Mouse (Mus musculus) embryonic fibroblast, embryonic 13.5 days (primary cell): ENCODE data around the gene Fcrl6.

Experiments used
- CTCF ChIP-seq: IDR thresholded peaks from 2 replicates; pipeline ENCODE4 v1.5.1; 2011; ENCODE audit warnings: mild to moderate bottlenecking, control low read depth, low read length, moderate library complexity, borderline replicate concordance; ENCODE audit not compliant: insufficient read depth
- POLR2A ChIP-seq: IDR thresholded peaks from 2 replicates; pipeline ENCODE4 v1.6.1; 2011; ENCODE audit warnings: low read depth, mild to moderate bottlenecking, control low read depth, low read length, moderate library complexity

- no peak for TF ChIP-seq CTCF
- TF ChIP-seq POLR2A = no peak
Measured at GRCm38 (mm10) chr1:172551009-172551408, 51.3 kb downstream of the Fcrl6 start.
